Mouse (Mus musculus): Measurements from ENCODE around the gene Prss16. TPM values are rescaled to one million over a fixed set of nuclear protein-coding genes. Genes with fewer than 3 reads are reported as not detected.

Prss16 gene
- polyA plus RNA-seq, 1 experiment from 2014 or later: 1.0 TPM

GRCm38 (mm10) chr13:21993957-21994738, 15.4 kb downstream of the Prss16 start:
- peaks cover 19% of the 10 kb centered on the region for H3K4me1 ChIP-seq (replicated peaks)
- no peaks in the 10 kb centered on the region for H3K36me3 ChIP-seq (replicated peaks)
- no peak overlapping the region; the same call in 1 of the 2 replicates for H3K4me3 ChIP-seq (replicated peaks)
- no peak for ATAC-seq (ENCODE audit: insufficient read depth)
- WGBS (ENCODE audit: insufficient replicate concordance): under 1% methylated on average over 22 of the region's 22 CpGs
- peaks cover 61% of the 10 kb centered on the region for H3K27me3 ChIP-seq
- no peaks in the 10 kb centered on the region; the same call in 1 of the 2 replicates for H3K9me3 ChIP-seq (replicated peaks)
- peak overlapping the region; percentile 71 for H3K4me2 ChIP-seq
- H3K9ac ChIP-seq: no peak overlapping the region
- H3K27ac ChIP-seq (replicated peaks): no peak overlapping the region

GRCm38 (mm10) chr13:21992550-21992949, 17.0 kb downstream of the Prss16 start:
- H3K4me1 ChIP-seq (replicated peaks): peaks cover 19% of the 10 kb centered on the region
- WGBS (ENCODE audit: insufficient replicate concordance): 70% methylated on average over 5 of the region's 5 CpGs
- H3K9ac ChIP-seq: no peak overlapping the region
- H3K9me3 ChIP-seq (replicated peaks): no peaks in the 10 kb centered on the region; the same call in 1 of the 2 replicates
- no peaks in the 10 kb centered on the region for H3K36me3 ChIP-seq (replicated peaks)
- H3K27me3 ChIP-seq: peaks cover 47% of the 10 kb centered on the region
- no peak overlapping the region for H3K4me2 ChIP-seq
- ATAC-seq (ENCODE audit: insufficient read depth): no peak
- H3K4me3 ChIP-seq (replicated peaks): no peak overlapping the region
- no peak overlapping the region for H3K27ac ChIP-seq (replicated peaks)

GRCm38 (mm10) chr13:21984486-21984885, 25.1 kb downstream of the Prss16 start:
- 67% methylated on average over 2 of the region's 2 CpGs for WGBS (ENCODE audit: insufficient replicate concordance)
- no peak overlapping the region for H3K9ac ChIP-seq
- peaks cover 11% of the 10 kb centered on the region for H3K4me1 ChIP-seq (replicated peaks)
- no peak overlapping the region for H3K27ac ChIP-seq (replicated peaks)
- no peak overlapping the region for H3K4me3 ChIP-seq (replicated peaks)
- H3K9me3 ChIP-seq (replicated peaks): no peaks in the 10 kb centered on the region
- no peaks in the 10 kb centered on the region for H3K36me3 ChIP-seq (replicated peaks)
- H3K4me2 ChIP-seq: no peak overlapping the region
- peaks cover 70% of the 10 kb centered on the region for H3K27me3 ChIP-seq
- no peak for ATAC-seq (ENCODE audit: insufficient read depth)

- H3K27me3 ChIP-seq: peaks cover 85% of the 10 kb centered on the region
- peaks cover 11% of the 10 kb centered on the region for H3K4me1 ChIP-seq (replicated peaks)
- H3K4me3 ChIP-seq (replicated peaks): peak overlapping the region; percentile 54
- 12% methylated on average over 17 of the region's 17 CpGs for whole genome bisulfite sequencing (ENCODE audit: insufficient replicate concordance)
- no peak overlapping the region for H3K27ac ChIP-seq (replicated peaks)
- no peak for ATAC-seq (ENCODE audit: insufficient read depth)
- no peaks in the 10 kb centered on the region for H3K36me3 ChIP-seq (replicated peaks)
- H3K9ac ChIP-seq: peak overlapping the region; percentile 8; the same call in 1 of the 2 replicates
- peak overlapping the region; percentile 73 for H3K4me2 ChIP-seq
- no peaks in the 10 kb centered on the region for H3K9me3 ChIP-seq (replicated peaks)
These were observed 27.7 kb downstream of the Prss16 start for GRCm38 (mm10) chr13:21981803-21982193.

GRCm38 (mm10) chr13:21980981-21981802, 28.4 kb downstream of the Prss16 start, which contains the start of gene Pom121l2:
Gene Pom121l2 (plus strand): TSS chr13:21981194.
- peaks cover 85% of the 10 kb centered on the region for H3K27me3 ChIP-seq
- peak within 1 kb of the TSS; percentile 54 for H3K4me3 ChIP-seq (replicated peaks)
- H3K36me3 ChIP-seq (replicated peaks): no peaks in the 10 kb centered on the region
- 1% methylated on average over 58 of the region's 58 CpGs for WGBS (ENCODE audit: insufficient replicate concordance)
- H3K4me2 ChIP-seq: peak within 1 kb of the TSS; percentile 73
- no peak within 1 kb of the TSS for H3K27ac ChIP-seq (replicated peaks)
- ATAC-seq (ENCODE audit: insufficient read depth): no peak
- H3K9ac ChIP-seq: peak within 1 kb of the TSS; percentile 8; the same call in 1 of the 2 replicates
- peaks cover 11% of the 10 kb centered on the region for H3K4me1 ChIP-seq (replicated peaks)
- no peaks in the 10 kb centered on the region for H3K9me3 ChIP-seq (replicated peaks)

- Histone ChIP-seq H3K9me3 (replicated peaks) (no peaks in the 10 kb centered on the region), H3K27ac (replicated peaks) (peak overlapping the region; percentile 77), H3K27me3 (peaks cover 30% of the 10 kb centered on the region), H3K4me2 (peak overlapping the region; percentile 53), H3K36me3 (replicated peaks) (no peaks in the 10 kb centered on the region), H3K4me3 (replicated peaks) (peak overlapping the region; percentile 68), H3K4me1 (replicated peaks) (peaks cover 11% of the 10 kb centered on the region; the same call in 1 of the 2 replicates), H3K9ac (peak overlapping the region; percentile 64)
- ATAC-seq (ENCODE audit: insufficient read depth): peak; percentile 93
- 3% methylated on average over 20 of the region's 20 CpGs for WGBS (ENCODE audit: insufficient replicate concordance)
These were observed 34.6 kb downstream of the Prss16 start for GRCm38 (mm10) chr13:21974726-21975473.

- WGBS (ENCODE audit: insufficient replicate concordance): under 1% methylated on average over 23 of the region's 23 CpGs
- Histone ChIP-seq H3K4me1 (replicated peaks) (peaks cover 11% of the 10 kb centered on the region; the same call in 1 of the 2 replicates), H3K36me3 (replicated peaks) (no peaks in the 10 kb centered on the region), H3K4me3 (replicated peaks) (peak overlapping the region; percentile 68), H3K27ac (replicated peaks) (peak overlapping the region; percentile 77), H3K9ac (peak overlapping the region; percentile 64), H3K9me3 (replicated peaks) (no peaks in the 10 kb centered on the region), H3K27me3 (peaks cover 24% of the 10 kb centered on the region), H3K4me2 (peak overlapping the region; percentile 53)
- peak; percentile 84 for ATAC-seq (ENCODE audit: insufficient read depth)
These were observed 35.3 kb downstream of the Prss16 start for GRCm38 (mm10) chr13:21974221-21974725.

- peaks cover 4% of the 10 kb centered on the region; the same call in 1 of the 2 replicates for H3K27me3 ChIP-seq
- H3K36me3 ChIP-seq (replicated peaks): no peaks in the 10 kb centered on the region
- H3K4me2 ChIP-seq: no peak overlapping the region
- 22% methylated on average over 3 of the region's 3 CpGs for WGBS (ENCODE audit: insufficient replicate concordance)
- peaks cover 11% of the 10 kb centered on the region; the same call in 1 of the 2 replicates for H3K4me1 ChIP-seq (replicated peaks)
- no peaks in the 10 kb centered on the region for H3K9me3 ChIP-seq (replicated peaks)
- ATAC-seq (ENCODE audit: insufficient read depth): no peak
- no peak overlapping the region for H3K27ac ChIP-seq (replicated peaks)
- H3K4me3 ChIP-seq (replicated peaks): no peak overlapping the region
- H3K9ac ChIP-seq: no peak overlapping the region
These were observed 37.9 kb downstream of the Prss16 start for GRCm38 (mm10) chr13:21971641-21972040.

GRCm38 (mm10) chr13:21969816-21970215, 39.7 kb downstream of the Prss16 start:
- ATAC-seq (ENCODE audit: insufficient read depth): no peak

GRCm38 (mm10) chr13:21969269-21969668, 40.3 kb downstream of the Prss16 start:
- H3K9ac ChIP-seq: no peak overlapping the region
- no peaks in the 10 kb centered on the region for H3K36me3 ChIP-seq (replicated peaks)
- H3K27me3 ChIP-seq: no peaks in the 10 kb centered on the region
- ATAC-seq (ENCODE audit: insufficient read depth): no peak
- no peak overlapping the region for H3K4me3 ChIP-seq (replicated peaks)
- no peak overlapping the region for H3K4me2 ChIP-seq
- no peaks in the 10 kb centered on the region for H3K9me3 ChIP-seq (replicated peaks)
- no peak overlapping the region for H3K27ac ChIP-seq (replicated peaks)
- 33% methylated on average over 1 of the region's 1 CpGs for WGBS (ENCODE audit: insufficient replicate concordance)
- H3K4me1 ChIP-seq (replicated peaks): 0 out of 2 replicates have a peak, but pooled peaks cover 3% of the 10 kb centered on the region

More at GRCm38 (mm10) chr13:21969816-21970215, 39.7 kb downstream of the Prss16 start:
- 40% methylated on average over 2 of the region's 2 CpGs for WGBS (ENCODE audit: insufficient replicate concordance)
- Histone ChIP-seq H3K27ac (replicated peaks) (no peak overlapping the region), H3K4me2 (no peak overlapping the region), H3K4me3 (replicated peaks) (no peak overlapping the region), H3K27me3 (no peaks in the 10 kb centered on the region), H3K4me1 (replicated peaks) (0 out of 2 replicates have a peak, but pooled peaks cover 3% of the 10 kb centered on the region), H3K9me3 (replicated peaks) (no peaks in the 10 kb centered on the region), H3K36me3 (replicated peaks) (no peaks in the 10 kb centered on the region), H3K9ac (no peak overlapping the region)
